Mouse (Mus musculus) thymus, adult 2 months (tissue): Measurements from ENCODE around the gene H1foo.

ENCODE experiments used
- CTCF ChIP-seq: fragments of 200-500 bp; IDR thresholded peaks from 2 replicates; pipeline ENCODE4 v1.5.1; 2012; ENCODE audit warnings: mild to moderate bottlenecking, control low read depth, low read length, moderate library complexity, borderline replicate concordance; ENCODE audit not compliant: control insufficient read depth, poor library complexity, insufficient read depth; ENCODE audit errors: extremely low read depth
- POLR2A ChIP-seq: fragments of 200-500 bp; IDR thresholded peaks from 2 replicates; pipeline ENCODE4 v1.6.1; 2012; ENCODE audit warnings: mild to moderate bottlenecking, low read length, control low read depth, moderate library complexity; ENCODE audit not compliant: control insufficient read depth, poor library complexity, insufficient read depth; ENCODE audit errors: extremely low read depth

DNA sequence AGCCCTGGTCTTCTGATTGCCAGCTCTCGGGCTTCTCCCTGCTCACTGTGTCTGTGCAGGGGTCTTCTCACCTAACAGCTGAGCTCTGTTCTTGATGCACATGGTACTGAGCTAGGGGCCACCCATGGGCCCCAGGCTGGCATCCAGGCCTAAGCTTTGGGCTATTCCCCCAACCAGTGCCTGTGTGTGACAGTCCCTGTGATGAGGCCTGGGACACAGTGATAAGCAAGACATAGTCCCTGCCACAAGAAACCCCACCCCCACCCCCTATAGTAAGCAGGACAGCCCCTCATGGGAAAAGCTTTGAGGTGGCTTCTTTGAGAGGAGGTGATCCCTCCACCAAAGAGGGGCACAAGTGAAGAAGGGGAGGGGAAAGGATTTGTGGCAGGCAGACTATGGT, 26.1 kb upstream of the H1foo start:
- TF ChIP-seq POLR2A (no peak), CTCF (no peak)
